Comparison of ENCODE assay signal across 9 mouse cellular contexts in genomic region chr14:19769441-19770200, GRCm38 (mm10). TPM values are rescaled to one million over a fixed set of nuclear protein-coding genes. Genes with fewer than 3 reads are reported as not detected.
DNase-seq lines count a peak whose midpoint lies in the region; ATAC-seq lines count a peak whose summit lies in the region.
"Had no signal": no experiment of that assay in that cellular context is flagged by ENCODE, and none has a peak within 500 bp of the region (broad histone marks: within the 10 kb centered on the region; RNA-seq: fewer than 3 reads in every experiment).

No protein-coding gene starts in this region.

- DNase-seq in adrenal gland, postnatal 10 days: peak; percentile 54
- DNase-seq in adrenal gland, postnatal 4 days (ENCODE audit: low spot score in 2 of 2): no peak
- peak; percentile 48 for DNase-seq in ovary, postnatal 36 days (ENCODE audit: low spot score)
- no peak for DNase-seq in ovary, postnatal 10 days (ENCODE audit: low spot score)
- DNase-seq in kidney, postnatal 4 days: peak; percentile 66 to 76
- no peak for DNase-seq in right cerebral cortex, postnatal 36 days (ENCODE audit: low spot score in 2 of 2)
- no peak for DNase-seq in spleen, adult 18-20 months
- DNase-seq: thymus, adult 2 months had no signal

- ATAC-seq in megakaryocyte, adult 5-6 weeks (ENCODE audit: poor library complexity, severe bottlenecking): no peak

RNA-seq across cellular contexts. Expression of gene Nid2, which starts 18.6 kb away (rescaled TPM):
- total RNA-seq in adrenal gland, postnatal 10 days (2021): 10 to 100 TPM; 59.7 to 74.5 TPM
- 100 to 1,000 TPM in 1 of 2 experiments, 10 to 100 TPM in 1; 80.3 to 105 TPM for total RNA-seq in adrenal gland, postnatal 4 days (2021)
- 0.27 and 0.34 TPM in 2 replicates for total RNA-seq in megakaryocyte, adult 5-6 weeks (2015)
- 0.45 and 2.2 TPM in 2 replicates for total RNA-seq in megakaryocyte, adult 5-6 weeks (2017)

RNA-seq across cellular contexts. Expression of gene Rtraf, which starts 54.0 kb away (rescaled TPM):
- total RNA-seq in adrenal gland, postnatal 10 days (2021): 10 to 100 TPM; 77.8 to 80.3 TPM
- 10 to 100 TPM; 86.2 to 90.3 TPM for total RNA-seq in adrenal gland, postnatal 4 days (2021)
- 128 and 137 TPM in 2 replicates for total RNA-seq in megakaryocyte, adult 5-6 weeks (2015)
- 102 and 108 TPM in 2 replicates for total RNA-seq in megakaryocyte, adult 5-6 weeks (2017)

Comparison
In these comparisons a context has a peak if more than half of its experiments do, and no peak if none do; other contexts are left out.
1. DNase-seq: peak in adrenal gland, postnatal 10 days (single experiment), ovary, postnatal 36 days (single experiment) and kidney, postnatal 4 days (2 of 2); none in adrenal gland, postnatal 4 days (0 of 2), ovary, postnatal 10 days (single experiment), right cerebral cortex, postnatal 36 days (0 of 2) and spleen, adult 18-20 months (0 of 2).
2. RNA of gene Nid2, which starts 18.6 kb away (total RNA-seq): 80.3 to 105 TPM in adrenal gland, postnatal 4 days and 59.7 to 74.5 TPM in adrenal gland, postnatal 10 days; 0.27 to 2.2 TPM in megakaryocyte, adult 5-6 weeks; every median in the first group is over 10 times any median in the second.